Mouse (Mus musculus) gastrocnemius, postnatal 10 days (tissue): Measurements from ENCODE around the gene Rccd1. TPM values are rescaled to one million over a fixed set of nuclear protein-coding genes. Genes with fewer than 3 reads are reported as not detected.

Experiments
- DNase-seq: peaks from one replicate; pipeline ENCODE4 v3.0.0; 2021; ENCODE audit warnings: mixed read lengths
- long read RNA-seq, 2 experiments: library from polyadenylated mRNA; stranded (forward); transcript quantifications; one replicate each; pipeline ENCODE4 v2.0.0; 2021
- total RNA-seq, 2 experiments: library from RNA; stranded (reverse); gene quantifications; 2 replicates each; pipeline ENCODE4 v1.2.3; 2021

The Rccd1 gene
- total RNA-seq = 10 to 100 TPM in 1 of 2 experiments, 1 to 10 TPM in 1; 6.6 to 11.3 TPM
- long read RNA-seq, experiment 1, partial matches to known transcripts = 1 of 10 reads
- long read RNA-seq, experiment 1, other reads (novel, unspliced or antisense) = 5 of 10 reads
- long read RNA-seq, experiment 2, partial matches to known transcripts = 1 of 5 reads
- long read RNA-seq, experiment 2, other reads (novel, unspliced or antisense) = 3 of 5 reads

- peak; percentile 94 for DNase-seq
Measured at GRCm38 (mm10) chr7:80324043-80324815, at the start of gene Rccd1. Gene Rccd1, minus strand, starts transcription at chr7:80324454.

GRCm38 (mm10) chr7:80373850-80374249 is 49.6 kb upstream of the Rccd1 start:
- no peak for DNase-seq

DNA sequence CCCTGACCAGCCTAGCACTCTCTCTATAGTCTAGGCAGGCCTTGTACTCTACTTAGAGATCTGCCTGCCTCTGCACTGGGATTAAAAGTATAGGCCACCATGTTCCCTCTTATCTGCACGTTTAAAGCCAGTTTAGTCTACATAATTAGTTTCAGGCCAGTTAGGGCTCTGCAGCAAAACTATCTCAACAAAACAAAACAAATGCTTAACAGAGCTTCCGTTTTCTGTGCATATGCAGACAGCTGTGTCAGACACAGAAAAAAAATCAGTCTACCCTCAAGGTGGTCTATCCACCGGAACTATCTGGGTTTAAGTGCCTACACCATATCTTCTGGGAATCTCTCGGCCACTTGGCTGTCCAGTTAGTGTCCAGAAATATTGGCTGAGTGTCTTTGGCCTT is 49.1 kb upstream of the Rccd1 start:
- DNase-seq = no peak

GRCm38 (mm10) chr7:80372667-80373066 is 48.4 kb upstream of the Rccd1 start:
- DNase-seq = no peak

- DNase-seq = no peak
Measured at GRCm38 (mm10) chr7:80372166-80372565, 47.9 kb upstream of the Rccd1 start.

DNA sequence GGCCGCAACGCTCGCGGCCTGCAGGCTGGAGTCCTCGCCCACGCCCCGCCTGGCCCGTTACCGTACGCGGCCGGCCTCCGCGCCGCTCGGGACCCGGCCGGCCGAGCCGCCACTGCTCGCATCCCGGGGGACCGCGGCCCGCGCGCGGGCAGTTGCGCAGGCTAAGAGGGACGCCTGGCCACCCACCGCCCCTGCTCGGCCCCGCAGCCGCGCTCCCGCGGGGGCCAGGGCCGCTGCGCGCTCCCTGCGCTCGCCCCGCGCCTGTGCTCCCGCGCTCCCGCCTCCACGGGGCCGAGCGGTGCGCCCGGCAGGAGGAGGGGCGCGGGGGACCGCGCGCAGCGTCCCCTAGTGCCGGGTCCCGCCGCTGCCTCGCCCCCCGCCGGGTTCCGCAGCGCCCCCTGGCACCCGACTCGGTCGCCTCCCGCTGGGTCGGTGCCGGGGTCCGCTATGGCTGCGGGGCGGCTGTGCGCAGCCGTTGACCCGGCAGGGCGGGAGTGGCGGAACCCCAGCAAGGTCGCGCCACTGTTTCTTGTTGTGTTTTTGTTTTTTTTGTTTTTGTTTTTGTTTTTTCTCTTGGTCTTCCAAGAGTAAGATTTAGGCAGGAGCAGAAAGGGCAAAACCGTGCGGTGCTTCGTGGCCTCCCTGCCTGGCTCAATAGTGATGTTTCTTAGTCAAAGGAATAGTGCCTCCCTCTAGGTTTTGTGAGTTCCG is 46.9 kb upstream of the Rccd1 start, which contains the start of gene Man2a2:
Gene Man2a2 (minus strand): TSS at position 335 of the 711 bp plus-strand sequence.
- DNase-seq = peak; percentile 88

- DNase-seq = peak; percentile 87
Measured at GRCm38 (mm10) chr7:80370649-80371040, 46.4 kb upstream of the Rccd1 start.

DNA sequence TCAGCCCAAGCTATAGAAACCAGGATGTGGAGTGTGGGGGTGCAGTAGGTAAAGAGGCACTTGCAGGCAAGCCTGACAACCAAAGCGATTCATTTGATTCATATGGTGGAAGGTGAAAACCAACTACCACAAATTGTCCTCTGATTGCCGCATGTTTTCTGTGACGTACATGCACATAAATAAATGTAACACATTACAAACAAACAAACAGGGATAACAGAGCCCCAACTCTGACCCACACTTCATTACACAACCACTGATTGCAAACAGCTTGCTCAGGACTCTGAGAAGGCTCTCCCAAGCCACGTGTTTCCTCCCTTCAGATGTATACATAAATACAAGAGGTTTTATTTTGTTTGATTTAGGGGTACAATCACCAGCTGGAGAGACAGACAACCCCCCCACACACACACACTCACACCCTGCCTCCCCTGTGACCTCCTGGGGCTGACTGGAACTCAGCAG is 45.7 kb upstream of the Rccd1 start:
- DNase-seq = no peak

DNA sequence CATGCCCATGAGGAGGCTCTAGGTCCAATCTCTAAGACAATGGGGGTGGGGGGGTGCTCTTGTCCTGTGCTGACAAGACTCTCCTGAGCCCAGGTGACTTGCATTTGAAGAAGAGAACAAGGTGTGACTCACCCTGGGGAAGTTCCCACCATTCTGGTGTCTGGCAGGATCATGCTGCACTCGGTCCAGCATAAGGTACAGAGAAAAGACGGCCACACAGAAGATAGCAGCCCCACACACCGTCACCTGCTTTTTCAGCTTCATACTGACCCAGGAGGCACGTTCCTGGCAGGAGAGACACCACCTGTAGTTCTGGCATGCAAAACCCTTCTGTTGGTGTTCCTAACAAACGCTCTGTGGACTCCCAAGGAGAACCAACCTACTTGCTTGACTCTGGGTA is 45.2 kb upstream of the Rccd1 start:
- no peak for DNase-seq

GRCm38 (mm10) chr7:80368635-80369421 is 44.6 kb upstream of the Rccd1 start:
- no peak for DNase-seq

GRCm38 (mm10) chr7:80368009-80368408 is 43.8 kb upstream of the Rccd1 start:
- DNase-seq = no peak

- no peak for DNase-seq
Measured at GRCm38 (mm10) chr7:80367232-80367631, 43.0 kb upstream of the Rccd1 start.

- no peak for DNase-seq
Measured at GRCm38 (mm10) chr7:80365759-80366158, 41.5 kb upstream of the Rccd1 start.

DNA sequence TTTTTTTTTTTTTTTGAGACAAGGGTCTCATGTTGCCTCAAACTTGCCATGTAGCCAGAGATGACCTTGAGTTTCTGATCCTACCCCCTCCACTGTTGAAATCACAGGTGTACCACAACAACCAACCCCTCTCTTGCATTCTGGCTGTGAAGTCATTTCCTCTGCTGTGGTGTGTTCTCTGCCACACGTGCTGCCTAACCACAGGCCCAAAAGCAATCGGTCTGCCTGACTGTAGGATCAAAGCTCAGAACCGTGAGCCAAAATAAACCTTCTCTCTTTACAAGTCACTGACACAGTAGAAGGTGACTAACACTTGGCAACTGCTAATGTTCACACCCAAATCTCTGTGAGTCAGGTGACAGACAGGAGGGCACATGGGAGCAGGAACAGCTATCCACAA is 36.2 kb upstream of the Rccd1 start:
- no peak for DNase-seq

GRCm38 (mm10) chr7:80358039-80358438 is 33.8 kb upstream of the Rccd1 start:
- no peak for DNase-seq

GRCm38 (mm10) chr7:80357156-80357555 is 32.9 kb upstream of the Rccd1 start:
- no peak for DNase-seq

DNA sequence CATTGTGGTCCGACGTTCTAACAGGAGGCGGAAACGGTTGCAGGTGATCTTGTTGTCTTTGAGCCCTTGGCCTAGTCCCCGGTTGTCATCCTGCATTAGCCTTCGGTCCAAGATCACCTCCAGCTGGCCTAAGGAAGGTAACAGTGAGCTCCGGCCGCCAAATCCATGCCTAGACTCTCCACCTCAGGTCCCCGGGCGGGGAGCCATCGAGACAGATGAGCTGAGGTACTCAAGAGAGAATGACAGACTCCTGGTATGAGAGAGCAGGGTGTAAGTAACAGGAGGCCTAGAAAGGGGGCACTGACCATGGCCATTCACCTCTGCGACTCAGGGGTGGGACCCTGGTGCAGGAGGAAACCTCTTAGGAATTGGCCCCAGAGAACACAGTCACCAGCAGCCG is 32.1 kb upstream of the Rccd1 start:
- no peak for DNase-seq

DNA sequence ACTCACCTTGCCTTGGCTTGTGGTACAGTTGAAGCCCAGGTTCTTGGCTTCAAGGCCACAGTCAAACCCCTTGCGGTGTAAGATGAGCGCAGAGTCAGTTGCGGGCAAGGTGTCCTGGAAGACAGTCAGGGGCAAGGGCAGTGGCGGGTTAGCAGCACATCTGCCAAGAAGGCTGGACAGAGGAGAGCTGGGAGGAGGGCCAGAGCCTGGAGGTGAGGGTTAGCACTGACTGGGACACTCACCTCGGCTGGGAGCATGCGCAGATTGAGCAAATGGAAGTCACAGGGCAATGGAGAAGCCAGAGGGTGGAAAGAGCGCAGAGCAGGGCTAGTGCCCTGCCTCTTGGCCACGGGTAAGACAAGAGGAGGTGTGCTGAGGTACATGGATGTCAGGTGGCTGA is 28.7 kb upstream of the Rccd1 start:
- no peak for DNase-seq

DNA sequence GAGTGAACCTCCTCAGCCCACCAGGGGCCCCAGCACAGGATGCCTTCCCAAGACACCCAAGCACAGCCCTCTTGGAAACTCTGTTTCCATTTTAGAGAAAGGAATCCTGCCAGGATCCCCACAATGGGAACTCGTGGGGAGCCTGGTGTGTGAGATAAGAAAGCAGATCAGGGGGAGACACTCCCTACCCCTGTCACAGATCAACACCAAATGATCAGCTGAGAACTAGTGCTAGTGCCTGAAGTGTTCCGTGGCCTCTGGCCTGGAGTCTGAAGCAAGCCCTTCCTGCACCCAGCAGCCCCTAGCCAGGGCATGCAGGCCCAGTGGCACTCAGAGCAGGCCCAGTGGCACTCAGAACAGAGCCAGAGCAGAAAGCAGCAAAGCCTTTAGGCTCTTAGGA is 26.6 kb upstream of the Rccd1 start:
- no peak for DNase-seq

DNA sequence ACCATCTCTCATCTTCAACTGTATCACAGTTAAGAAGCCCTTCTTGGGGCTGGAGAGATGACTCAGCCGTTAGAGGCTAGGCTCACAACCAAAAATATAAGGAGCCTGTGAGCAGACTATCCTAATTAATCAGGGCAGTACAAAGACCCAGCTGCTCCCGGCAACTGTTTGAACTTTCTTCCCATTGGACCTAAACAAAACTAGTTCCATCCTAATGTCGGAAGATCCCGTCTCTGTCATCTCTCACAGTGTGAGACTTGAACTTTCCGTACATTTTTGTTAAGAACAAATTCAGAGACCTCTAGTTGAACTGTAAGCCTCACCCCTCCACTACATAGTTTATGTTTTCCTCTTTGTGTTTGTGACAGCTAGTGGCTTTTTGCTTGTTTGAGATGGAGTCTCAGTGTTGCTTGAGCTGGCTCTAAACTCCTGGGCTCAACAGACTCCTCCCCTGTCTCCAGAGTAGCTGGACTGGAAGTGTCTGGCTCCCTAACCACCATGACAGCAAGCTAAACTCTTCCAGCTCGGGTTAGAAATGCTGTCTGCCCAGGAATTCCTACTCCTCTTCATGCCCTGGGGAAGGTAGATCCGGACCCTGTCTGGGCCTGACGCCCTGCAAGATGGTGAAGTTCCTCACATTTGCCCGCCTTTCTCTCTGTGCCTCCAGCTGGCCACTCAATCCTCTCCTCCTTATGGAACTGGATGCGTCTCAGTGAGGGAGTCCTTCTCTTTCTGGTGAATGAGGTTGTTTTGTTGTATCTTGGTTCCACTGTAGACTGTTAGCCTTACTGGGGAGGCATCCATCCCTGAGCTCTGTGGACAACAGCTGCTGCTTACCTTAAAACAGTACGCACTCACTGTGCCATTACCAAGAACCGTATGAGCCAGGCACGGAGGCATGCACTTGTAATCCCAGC is 23.7 kb upstream of the Rccd1 start:
- DNase-seq = no peak

DNA sequence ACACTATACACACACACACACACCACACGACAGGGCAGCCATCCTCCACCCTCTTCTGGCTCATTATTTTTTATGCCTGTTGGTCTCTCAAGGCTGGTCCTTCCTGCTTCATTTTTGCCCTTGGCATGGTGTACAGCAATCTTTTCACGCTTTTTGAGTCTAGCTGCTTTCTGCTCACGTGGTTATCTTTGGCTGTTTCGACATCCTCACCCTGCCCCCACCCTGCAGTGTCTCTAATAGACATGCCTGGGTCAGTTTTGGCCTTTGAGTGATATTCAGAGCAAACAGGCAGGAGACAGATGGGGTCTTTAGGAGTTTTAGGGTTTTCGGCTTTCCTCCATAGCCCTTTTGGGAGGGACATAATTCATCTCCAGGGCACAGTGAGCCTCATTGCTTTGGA is 22.6 kb upstream of the Rccd1 start:
- no peak for DNase-seq
